Mouse (Mus musculus) G1E-ER4 (cell line): ENCODE measurements around the gene Epha3. TPM values are rescaled to one million over a fixed set of nuclear protein-coding genes. Genes with fewer than 3 reads are reported as not detected.

Experiments
- GATA1 ChIP-seq: IDR thresholded peaks from one replicate; pipeline ENCODE4 v1.8.0; 2012; ENCODE audit warnings: low read length, inconsistent platforms
- polyA plus RNA-seq: library from polyadenylated mRNA; stranded (reverse); fragments of >175 nt; gene quantifications from 2 replicates; pipeline ENCODE4 v1.2.3, GENCODE M21; 2012

The Epha3 gene
- polyA plus RNA-seq, 1 experiment, result not detected

DNA sequence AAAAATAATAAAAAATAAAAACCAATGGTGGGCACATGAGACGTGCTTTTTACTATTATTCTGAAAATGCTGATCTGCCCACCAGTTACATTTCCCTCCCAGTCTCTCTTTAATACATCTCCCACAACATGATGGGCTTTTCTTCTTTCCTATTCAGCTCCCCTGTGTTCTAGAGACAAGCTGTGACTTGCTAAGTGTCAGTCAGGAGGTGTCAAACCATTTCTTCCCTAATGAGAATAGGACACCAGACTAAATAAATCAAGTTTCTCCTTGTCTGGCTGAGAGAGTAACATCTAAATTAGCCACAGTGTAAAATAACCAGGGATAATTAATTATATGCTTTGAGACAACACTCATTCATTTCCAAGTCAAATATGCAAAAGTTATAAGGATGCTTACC, 144.7 kb downstream of the Epha3 start:
- TF ChIP-seq GATA1, result no peak

DNA sequence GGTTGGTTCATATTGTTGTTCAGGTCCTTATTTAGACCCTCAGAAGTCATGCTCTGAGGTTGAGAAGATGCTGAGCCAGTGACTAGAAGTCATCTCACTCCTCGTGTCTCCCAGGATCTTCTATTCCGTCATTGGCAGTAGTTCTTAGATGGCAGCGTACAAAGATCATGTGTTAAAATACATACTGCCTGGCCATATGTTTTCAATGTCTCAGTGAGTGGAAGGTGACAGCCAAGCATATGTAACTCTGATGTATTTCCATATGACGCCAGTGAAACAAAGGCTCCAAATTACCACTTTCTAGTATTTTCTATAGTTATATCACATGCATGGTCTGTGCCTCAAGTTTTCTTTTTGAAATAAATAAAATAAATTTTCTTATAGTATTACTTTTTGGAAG, 146.7 kb downstream of the Epha3 start:
- no peak for TF ChIP-seq GATA1

DNA sequence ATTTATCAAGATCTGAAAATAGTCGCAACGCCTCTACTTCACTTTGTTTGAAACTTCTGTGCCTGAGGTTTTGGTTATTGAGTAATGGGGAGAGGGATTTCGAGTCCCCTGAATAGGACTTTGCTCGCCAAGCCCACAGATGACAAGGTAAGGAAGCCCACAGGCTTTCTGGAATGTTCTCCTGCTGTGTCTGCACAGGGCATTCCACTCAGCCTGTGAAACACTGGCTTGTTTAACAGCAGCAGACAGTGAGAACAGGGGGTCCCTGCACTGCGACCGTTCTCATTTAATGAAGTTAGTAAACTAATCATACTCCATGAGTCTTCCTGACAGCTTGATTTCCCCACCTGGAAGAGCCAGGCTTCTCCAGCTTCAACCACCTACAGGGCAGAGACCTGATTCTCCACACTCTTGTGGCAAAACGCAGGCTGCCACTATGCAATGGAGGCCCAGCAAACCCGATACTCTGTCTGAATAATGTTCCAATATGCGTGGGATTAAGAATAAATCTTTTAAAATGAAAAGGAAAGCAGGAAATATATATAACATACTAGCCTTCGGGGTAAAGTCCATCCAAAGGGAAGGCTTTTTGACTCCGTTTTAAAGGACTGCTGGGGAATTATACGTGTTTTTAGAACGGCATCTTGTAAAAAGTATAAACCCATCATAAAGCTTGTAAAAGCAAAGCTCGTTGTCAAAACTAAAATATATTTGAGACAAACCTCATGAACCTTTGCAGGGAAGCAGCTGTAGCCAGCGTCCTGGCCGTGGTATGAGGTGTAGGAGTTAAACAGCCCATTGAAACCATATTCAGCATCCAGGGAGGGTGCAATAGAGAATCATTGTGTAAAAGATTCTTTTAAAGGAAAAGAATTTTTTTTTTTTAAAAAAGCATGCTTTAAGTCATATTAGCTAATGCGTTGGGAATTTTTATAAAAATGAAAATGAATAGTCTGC, 156.8 kb downstream of the Epha3 start:
- no peak for TF ChIP-seq GATA1

DNA sequence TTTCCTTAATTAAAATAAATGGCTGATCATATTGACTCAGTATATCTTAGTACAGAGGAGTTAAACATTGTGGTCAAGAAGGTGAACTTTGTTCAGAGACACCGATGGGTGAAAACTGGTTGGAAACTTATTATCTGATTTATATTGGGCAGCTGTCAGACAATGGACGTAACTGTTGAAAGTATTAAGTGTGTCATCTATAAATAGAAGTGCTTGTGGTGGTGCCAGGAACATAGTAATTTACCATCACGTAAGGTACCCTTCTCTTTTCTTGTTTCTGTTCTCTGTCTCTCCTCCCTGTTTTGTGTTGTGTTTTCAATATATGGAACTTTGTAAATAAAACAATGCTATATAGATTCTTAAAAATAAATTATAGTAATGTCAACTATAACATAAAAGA, 174.6 kb downstream of the Epha3 start:
- no peak for TF ChIP-seq GATA1

DNA sequence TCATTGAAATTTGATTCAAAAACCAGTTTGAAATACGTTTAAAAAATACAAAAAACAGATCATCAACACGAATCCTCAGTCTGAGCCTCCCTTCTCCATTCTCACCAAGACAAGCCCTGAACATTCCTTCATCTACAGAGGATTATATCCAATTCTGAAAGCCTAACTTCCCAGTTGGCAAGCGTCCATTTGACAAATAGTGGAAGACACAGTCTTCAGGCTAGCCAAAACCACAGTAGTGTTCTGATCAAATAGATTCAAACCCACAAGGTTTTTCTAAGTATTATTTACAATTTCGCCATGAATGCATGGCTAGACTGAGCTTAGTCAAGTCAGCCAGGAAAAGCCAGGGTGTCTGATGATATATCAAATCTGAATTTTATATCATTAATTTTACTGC, 179.8 kb downstream of the Epha3 start:
- TF ChIP-seq GATA1, result no peak

DNA sequence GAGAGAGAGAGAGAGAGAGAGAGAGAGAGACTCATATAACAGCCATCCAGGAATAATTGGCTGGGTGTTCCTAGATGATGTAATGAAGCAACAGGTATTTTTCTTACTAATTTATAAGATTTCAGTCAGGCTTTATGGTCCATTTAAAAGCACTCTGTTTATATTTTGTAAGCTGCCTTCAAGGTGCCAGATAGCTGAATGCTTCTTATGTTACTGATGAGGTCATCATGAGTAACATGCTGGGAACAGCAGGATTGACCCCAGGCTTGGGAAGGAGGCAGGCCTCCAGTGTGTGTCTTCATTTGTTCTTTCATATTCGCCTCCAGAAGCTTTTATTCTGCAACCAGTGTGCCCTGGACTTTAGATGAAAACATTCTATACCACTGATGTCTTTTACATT, 189.5 kb downstream of the Epha3 start:
- TF ChIP-seq GATA1, result no peak

DNA sequence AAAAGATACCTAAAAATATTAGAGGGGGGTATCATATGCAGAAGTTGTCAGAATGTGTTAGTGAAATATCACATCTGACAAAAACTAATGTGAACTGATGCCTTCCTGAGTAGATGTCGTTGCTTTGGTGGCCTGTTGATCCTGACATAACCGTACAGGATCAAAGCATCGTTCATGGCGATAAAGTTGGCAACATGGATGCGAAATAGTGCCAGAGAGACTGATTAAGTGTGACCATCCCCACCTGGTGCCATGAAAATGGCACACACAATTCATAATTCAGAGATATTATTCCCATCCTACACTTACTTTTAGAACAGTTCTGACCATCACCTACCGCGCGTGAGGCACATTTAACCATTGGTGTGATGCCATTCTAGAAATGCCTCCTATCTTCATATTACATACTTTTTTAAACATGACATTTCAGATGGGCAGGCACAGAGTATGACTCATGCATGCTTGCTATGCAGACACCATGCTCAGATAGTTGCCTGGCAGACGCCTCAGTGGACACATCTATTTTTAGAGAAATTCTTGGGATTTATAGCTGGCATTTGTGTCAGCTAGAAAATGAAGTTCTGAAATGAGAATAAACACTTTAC, 190.6 kb downstream of the Epha3 start:
- no peak for TF ChIP-seq GATA1

DNA sequence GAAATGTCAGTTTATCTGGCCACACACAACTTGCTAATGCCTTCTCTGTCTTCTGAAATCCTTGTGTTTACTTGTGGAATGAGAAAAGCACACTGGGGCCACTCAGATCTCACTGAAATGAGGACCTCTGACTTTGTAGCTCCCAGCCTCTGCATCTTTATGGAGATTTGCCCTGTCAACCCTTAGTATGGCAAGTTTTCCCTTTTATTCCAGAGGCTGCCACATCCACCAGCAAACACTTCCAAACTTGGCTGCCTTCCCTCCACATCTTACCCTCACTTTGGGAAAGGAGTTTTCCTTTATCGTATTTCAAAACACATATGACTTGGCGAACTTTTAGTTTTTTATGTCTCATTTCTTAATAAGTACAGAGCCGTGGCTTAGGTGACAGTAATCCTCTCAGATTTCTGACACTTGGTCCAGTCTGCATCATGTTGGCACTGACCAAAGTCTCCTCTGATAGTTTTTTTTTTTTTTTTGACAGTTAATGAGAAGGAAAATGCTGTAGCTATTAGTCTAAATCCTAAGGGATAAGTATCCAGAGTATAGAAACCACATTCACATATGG, 198.0 kb downstream of the Epha3 start:
- TF ChIP-seq GATA1, result no peak

DNA sequence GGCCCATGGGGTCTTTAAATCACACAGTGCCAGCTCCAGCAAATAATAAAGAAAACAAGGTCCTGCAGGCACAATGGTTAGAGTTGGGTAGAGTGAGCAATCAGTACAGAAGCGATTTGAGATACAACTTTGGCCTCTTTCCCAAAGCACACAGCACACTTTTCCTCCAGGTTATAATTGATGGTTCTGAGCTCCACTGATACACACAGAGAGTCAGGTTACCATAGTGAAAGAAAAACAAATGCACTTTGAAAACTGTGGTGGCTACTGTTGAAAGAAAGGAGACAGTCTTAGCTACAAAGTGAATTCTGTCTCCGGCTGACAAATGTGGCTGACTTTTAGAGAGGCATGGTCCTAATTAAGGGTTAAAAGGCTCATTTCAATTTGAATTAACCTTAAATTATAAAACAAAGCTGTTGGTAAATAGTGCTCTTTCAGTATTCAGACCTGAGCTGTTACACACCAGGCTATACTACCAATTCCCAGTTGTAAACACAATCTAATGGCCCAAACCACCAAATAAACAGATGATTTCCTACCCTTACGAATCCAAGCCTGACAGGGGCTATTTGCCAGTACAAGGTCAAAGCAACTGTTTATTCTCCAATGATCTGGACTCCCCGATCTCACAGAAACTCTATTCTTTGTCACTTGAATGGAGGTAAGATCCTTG, 205.5 kb downstream of the Epha3 start:
- TF ChIP-seq GATA1, result no peak

DNA sequence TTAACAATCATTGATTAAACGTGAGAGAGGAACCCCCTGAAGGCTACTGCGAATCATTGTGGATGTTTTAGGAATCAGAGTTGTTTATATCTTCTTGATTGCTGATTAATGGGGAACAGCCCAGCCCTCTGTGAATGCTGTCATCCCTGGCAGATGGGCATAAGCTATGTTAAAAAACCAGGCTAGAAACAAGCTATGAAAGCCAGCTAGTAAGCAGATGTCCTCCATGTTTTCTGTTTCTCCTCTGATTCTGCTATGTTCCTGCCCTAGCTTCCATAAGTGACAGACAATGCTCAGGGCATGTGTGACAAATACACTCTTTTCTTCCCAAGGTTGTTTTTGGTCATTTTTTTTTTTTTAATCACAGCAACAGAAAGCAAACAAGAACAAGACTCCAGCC, 206.2 kb downstream of the Epha3 start:
- no peak for TF ChIP-seq GATA1

DNA sequence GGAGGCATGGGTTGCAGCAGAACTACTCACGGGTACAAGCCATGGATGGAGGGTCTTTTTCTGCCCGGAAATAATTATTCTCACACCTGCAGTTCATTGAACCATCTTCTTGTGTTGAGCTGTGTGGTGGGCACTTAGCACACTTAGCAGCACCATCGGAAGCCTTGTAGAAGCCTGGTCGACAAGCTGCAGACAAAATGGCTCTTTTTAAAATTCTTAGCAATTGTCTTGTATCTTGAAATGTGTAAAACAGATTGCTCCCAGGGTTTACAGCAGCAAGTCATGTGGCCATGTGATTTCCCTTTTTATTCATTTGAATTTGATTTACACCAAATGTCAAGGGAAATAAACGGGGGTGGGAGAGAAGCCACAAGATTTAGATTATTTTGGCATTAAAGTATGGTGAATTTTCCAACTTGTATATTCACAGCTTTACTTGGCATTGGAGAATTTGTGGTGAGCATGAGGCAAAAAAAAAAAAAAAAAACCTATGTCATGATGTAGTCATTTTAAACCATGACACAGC, 210.5 kb downstream of the Epha3 start:
- TF ChIP-seq GATA1, result no peak

DNA sequence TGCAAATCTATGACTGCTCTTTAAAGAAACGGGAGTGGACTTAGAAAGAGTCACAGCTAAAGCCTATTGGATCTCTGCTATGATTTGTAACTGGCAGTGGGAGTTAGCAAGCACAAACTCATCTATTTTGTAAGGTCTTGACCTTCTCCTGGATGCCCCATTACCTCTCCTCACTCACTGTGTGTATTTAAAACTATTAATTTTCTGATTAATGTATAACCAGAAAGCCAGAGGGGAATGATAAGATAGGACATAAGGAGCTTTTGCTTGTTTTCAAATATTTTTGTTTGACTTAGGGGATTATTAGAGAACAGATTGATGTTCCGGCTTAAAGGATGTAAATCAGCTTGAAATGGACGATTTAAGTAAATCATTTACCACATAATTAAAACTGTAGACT, 213.2 kb downstream of the Epha3 start:
- no peak for TF ChIP-seq GATA1

DNA sequence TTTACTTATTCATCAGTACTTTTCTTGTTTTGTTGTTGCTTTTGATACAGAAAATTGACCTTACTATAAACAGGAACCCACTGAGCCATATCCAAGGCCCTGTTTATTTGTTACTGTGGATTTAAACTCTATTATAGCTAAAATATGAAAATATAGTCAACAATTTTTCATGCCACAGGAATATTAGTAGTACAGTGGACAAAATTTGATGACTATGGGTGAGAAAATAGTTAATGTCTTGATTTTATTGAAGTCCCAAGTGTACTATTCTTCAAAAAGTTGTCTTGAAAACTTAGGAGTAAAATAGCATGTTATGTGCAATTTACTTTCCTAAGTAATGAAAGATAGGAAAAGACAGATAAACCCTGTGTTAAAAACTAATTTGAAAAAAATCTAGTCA, 217.4 kb downstream of the Epha3 start:
- no peak for TF ChIP-seq GATA1

DNA sequence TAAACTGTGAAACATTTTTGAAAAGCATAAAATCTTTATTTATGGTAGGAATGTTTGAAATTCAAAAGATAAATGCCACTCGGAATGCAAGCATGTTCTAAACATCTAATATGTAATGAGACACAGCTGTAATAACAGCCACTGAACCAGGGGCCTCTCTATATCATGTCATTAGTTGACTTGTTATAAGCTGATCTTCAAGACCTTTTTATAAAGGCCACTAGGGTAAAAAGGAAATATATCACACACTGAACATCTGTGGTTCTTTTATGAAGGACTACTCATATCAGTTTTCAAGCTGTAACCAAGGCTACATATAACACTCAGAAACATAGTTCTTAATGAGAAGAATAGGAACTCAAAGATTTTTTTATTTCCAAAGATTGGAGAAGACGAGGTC, 221.3 kb downstream of the Epha3 start:
- no peak for TF ChIP-seq GATA1

DNA sequence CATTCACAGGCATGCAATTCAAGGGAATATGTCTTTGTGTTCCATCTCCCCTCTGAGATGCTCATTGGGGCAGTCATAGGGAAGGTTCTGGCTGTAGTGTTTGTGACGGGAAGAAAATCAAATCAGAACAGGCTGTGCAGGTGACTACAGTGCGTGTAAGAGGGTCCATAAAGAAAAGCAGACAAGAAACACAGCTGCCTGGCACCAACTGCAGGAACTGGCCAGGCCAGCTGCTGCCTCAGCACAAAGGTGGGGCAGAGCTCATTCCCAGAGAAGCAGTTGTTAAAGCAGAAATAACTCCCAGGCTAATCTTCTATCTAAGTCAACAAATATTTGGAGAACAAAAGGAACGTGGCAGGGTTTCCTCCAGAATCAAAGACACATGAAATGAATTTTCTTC, 222.4 kb downstream of the Epha3 start:
- TF ChIP-seq GATA1, result no peak

DNA sequence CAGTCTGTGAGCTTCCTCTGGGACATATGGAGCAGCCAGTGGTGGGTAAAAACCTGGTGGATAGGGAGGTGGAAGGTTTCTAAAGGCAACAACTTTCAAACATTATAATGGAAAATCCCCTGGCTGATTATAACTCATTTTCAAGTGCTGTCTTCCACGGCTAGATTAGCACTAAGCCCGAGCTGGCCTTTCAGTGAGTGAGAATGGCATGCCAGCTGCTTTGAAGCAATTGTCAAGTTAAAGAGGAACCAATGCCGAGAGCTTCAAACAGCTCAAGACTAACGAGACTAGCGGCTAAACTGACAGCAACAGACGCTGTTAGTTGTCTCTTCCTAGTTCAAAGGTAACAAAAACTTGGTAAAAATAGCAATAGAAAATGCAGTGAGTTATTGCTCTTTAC, 225.3 kb downstream of the Epha3 start:
- TF ChIP-seq GATA1, result no peak
